In the genomic region with DNA sequence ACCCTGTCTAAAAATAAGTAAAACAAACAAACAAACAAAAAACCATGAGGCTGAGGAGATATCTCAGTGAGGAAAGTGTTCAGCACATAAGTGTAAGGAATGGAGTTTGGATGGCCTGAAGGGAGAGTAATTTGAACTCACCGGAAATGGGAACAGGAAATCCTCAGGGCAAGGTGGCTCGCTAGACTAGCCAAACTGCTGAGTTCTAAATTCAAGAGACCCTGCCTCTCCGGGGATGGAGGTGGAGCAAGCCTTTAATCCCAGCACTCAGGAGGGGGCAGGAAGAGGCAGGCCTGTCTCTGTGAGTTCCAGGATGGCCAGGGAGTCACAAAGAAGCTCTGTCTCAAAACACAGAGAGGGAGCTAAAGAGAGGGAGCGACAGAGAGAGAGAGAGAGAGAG, we compare ENCODE assay signal across 26 mouse cellular contexts. TPM values are rescaled to one million over a fixed set of nuclear protein-coding genes. Genes with fewer than 3 reads are reported as not detected.
DNase-seq lines count a peak whose midpoint lies in the region; ATAC-seq lines count a peak whose summit lies in the region.
"Had no signal": no experiment of that assay in that cellular context is flagged by ENCODE, and none has a peak within 500 bp of the region (broad histone marks: within the 10 kb centered on the region; RNA-seq: fewer than 3 reads in every experiment).

No protein-coding gene starts in this region.

- H3K9ac ChIP-seq in forebrain, embryonic 12.5 days, result 0 out of 2 replicates have a peak overlapping the region, but pooled peaks have one; percentile 13
- H3K9ac ChIP-seq in forebrain, embryonic 13.5 days, result no peak overlapping the region
- no peak overlapping the region for H3K9ac ChIP-seq in midbrain, embryonic 14.5 days (replicated peaks; ENCODE audit: low read length)
- H3K9ac ChIP-seq in embryonic facial prominence, embryonic 13.5 days, result no peak overlapping the region
- H3K9ac ChIP-seq: forebrain, postnatal 0 days; heart, embryonic 12.5 days; hindbrain, embryonic 14.5 days; liver, embryonic 14.5 days; midbrain, embryonic 13.5 days; neural tube, embryonic 13.5 days had no signal

- ATAC-seq in forebrain, embryonic 12.5 days (ENCODE audit: low FRiP score), result no peak
- no peak for ATAC-seq in forebrain, embryonic 13.5 days
- no peak for ATAC-seq in midbrain, embryonic 14.5 days (ENCODE audit: low FRiP score, low TSS enrichment)
- no peak for ATAC-seq in embryonic facial prominence, embryonic 13.5 days (ENCODE audit: insufficient number of reproducible peaks, insufficient read depth, low FRiP score, low TSS enrichment, low read depth)
- ATAC-seq: forebrain, postnatal 0 days; midbrain, embryonic 13.5 days had no signal

- H3K36me3 ChIP-seq in forebrain, embryonic 12.5 days (replicated peaks), result no peaks in the 10 kb centered on the region
- H3K36me3 ChIP-seq in forebrain, embryonic 13.5 days (ENCODE audit: poor library complexity, severe bottlenecking), result no peaks in the 10 kb centered on the region
- H3K36me3 ChIP-seq in midbrain, embryonic 10.5 days, result no peaks in the 10 kb centered on the region
- no peaks in the 10 kb centered on the region for H3K36me3 ChIP-seq in midbrain, embryonic 14.5 days (ENCODE audit: control insufficient read depth, insufficient read depth, low read length)
- no peaks in the 10 kb centered on the region for H3K36me3 ChIP-seq in embryonic facial prominence, embryonic 13.5 days
- H3K36me3 ChIP-seq: heart, embryonic 12.5 days; midbrain, embryonic 13.5 days; neural tube, embryonic 13.5 days had no signal

- no peaks in the 10 kb centered on the region for H3K27me3 ChIP-seq in forebrain, embryonic 12.5 days
- H3K27me3 ChIP-seq in forebrain, embryonic 13.5 days, result no peaks in the 10 kb centered on the region
- no peaks in the 10 kb centered on the region for H3K27me3 ChIP-seq in midbrain, embryonic 10.5 days (ENCODE audit: low read depth, poor library complexity, severe bottlenecking)
- no peaks in the 10 kb centered on the region for H3K27me3 ChIP-seq in midbrain, embryonic 14.5 days (ENCODE audit: control insufficient read depth, insufficient read depth, low read length)
- H3K27me3 ChIP-seq in embryonic facial prominence, embryonic 13.5 days, result no peaks in the 10 kb centered on the region
- H3K27me3 ChIP-seq: heart, embryonic 12.5 days; midbrain, embryonic 13.5 days; neural tube, embryonic 13.5 days had no signal

- H3K9me3 ChIP-seq in forebrain, embryonic 12.5 days, result no peaks in the 10 kb centered on the region
- no peaks in the 10 kb centered on the region for H3K9me3 ChIP-seq in forebrain, embryonic 13.5 days (replicated peaks)
- H3K9me3 ChIP-seq in midbrain, embryonic 10.5 days (replicated peaks), result no peaks in the 10 kb centered on the region
- H3K9me3 ChIP-seq in midbrain, embryonic 14.5 days (ENCODE audit: control insufficient read depth, low read length), result no peaks in the 10 kb centered on the region
- H3K9me3 ChIP-seq in embryonic facial prominence, embryonic 13.5 days, result no peaks in the 10 kb centered on the region
- H3K9me3 ChIP-seq: heart, embryonic 12.5 days; midbrain, embryonic 13.5 days; neural tube, embryonic 13.5 days had no signal

- H3K4me3 ChIP-seq in forebrain, embryonic 12.5 days (replicated peaks), result no peak overlapping the region
- H3K4me3 ChIP-seq in forebrain, embryonic 13.5 days, result no peak overlapping the region
- H3K4me3 ChIP-seq in midbrain, embryonic 10.5 days, result no peak overlapping the region
- no peak overlapping the region for H3K4me3 ChIP-seq in midbrain, embryonic 14.5 days (replicated peaks; ENCODE audit: low read depth, low read length)
- no peak overlapping the region for H3K4me3 ChIP-seq in embryonic facial prominence, embryonic 13.5 days
- H3K4me3 ChIP-seq: erythroblast, embryonic 14.5 days; heart, embryonic 12.5 days; midbrain, embryonic 13.5 days; neural tube, embryonic 13.5 days had no signal

- H3K4me1 ChIP-seq in forebrain, embryonic 12.5 days, result peaks cover 27% of the 10 kb centered on the region
- H3K4me1 ChIP-seq in forebrain, embryonic 13.5 days, result peaks cover 24% of the 10 kb centered on the region
- H3K4me1 ChIP-seq in midbrain, embryonic 10.5 days, result peaks cover 47% of the 10 kb centered on the region
- H3K4me1 ChIP-seq in midbrain, embryonic 14.5 days (ENCODE audit: control insufficient read depth, insufficient read depth, low read length), result peaks cover 6% of the 10 kb centered on the region; the same call in 1 of the 2 replicates
- H3K4me1 ChIP-seq in embryonic facial prominence, embryonic 13.5 days, result peaks cover 21% of the 10 kb centered on the region

- no peak for DNase-seq in midbrain, embryonic 10.5 days (ENCODE audit: low spot score)
- no peak for DNase-seq in midbrain, embryonic 14.5 days
- no peak for DNase-seq in left cerebral cortex, adult 8-10 months (ENCODE audit: low spot score in 2 of 2)
- DNase-seq in layer of hippocampus, postnatal 25 days (ENCODE audit: extremely low spot score in 1 of 2, low spot score in 1 of 2), result no peak
- DNase-seq: adrenal gland, adult 8-10 months; cerebellum, adult 9-11 months; forebrain, postnatal 0 days; heart, postnatal 14 days; kidney, adult 9 months; lung, postnatal 10 days; right cerebral cortex, adult 18-20 months; thymus, postnatal 36 days had no signal

- H3K4me2 ChIP-seq in forebrain, embryonic 12.5 days, result no peak overlapping the region
- H3K4me2 ChIP-seq in forebrain, embryonic 13.5 days, result no peak overlapping the region
- no peak overlapping the region for H3K4me2 ChIP-seq in midbrain, embryonic 14.5 days (ENCODE audit: low read length)
- no peak overlapping the region for H3K4me2 ChIP-seq in embryonic facial prominence, embryonic 13.5 days
- H3K4me2 ChIP-seq: heart, embryonic 12.5 days; hindbrain, embryonic 14.5 days; midbrain, embryonic 13.5 days; neural tube, embryonic 13.5 days had no signal

- WGBS in forebrain, embryonic 12.5 days, result 26% methylated on average over 4 of the region's 4 CpGs
- 23% methylated on average over 4 of the region's 4 CpGs for WGBS in forebrain, embryonic 13.5 days
- WGBS in midbrain, embryonic 10.5 days, result 19% methylated on average over 4 of the region's 4 CpGs
- WGBS in midbrain, embryonic 14.5 days, result 21% methylated on average over 4 of the region's 4 CpGs
- 4% methylated on average over 4 of the region's 4 CpGs for WGBS in embryonic facial prominence, embryonic 13.5 days

- no peak overlapping the region for H3K27ac ChIP-seq in forebrain, embryonic 12.5 days
- H3K27ac ChIP-seq in forebrain, embryonic 13.5 days, result no peak overlapping the region
- peak overlapping the region; percentile 18; the same call in 1 of the 2 replicates for H3K27ac ChIP-seq in midbrain, embryonic 10.5 days (replicated peaks)
- no peak overlapping the region for H3K27ac ChIP-seq in midbrain, embryonic 14.5 days (replicated peaks; ENCODE audit: low read depth, low read length)
- peak overlapping the region; percentile 7; the same call in 1 of the 2 replicates for H3K27ac ChIP-seq in embryonic facial prominence, embryonic 13.5 days
- H3K27ac ChIP-seq: hindbrain, embryonic 14.5 days; liver, embryonic 14.5 days; midbrain, embryonic 13.5 days; neural tube, embryonic 13.5 days had no signal

RNA-seq across cellular contexts. Expression of gene Gpr142, which starts 11.6 kb away (rescaled TPM):
- not detected in 2 replicates for polyA plus RNA-seq in forebrain, embryonic 12.5 days (2016; fragmentation: Nextera tagmentation; extraction: Ambion mirVana)
- polyA plus RNA-seq in forebrain, embryonic 13.5 days (2015; fragmentation: Nextera tagmentation; extraction: Ambion mirVana), result not detected in 2 replicates
- polyA plus RNA-seq in midbrain, embryonic 10.5 days (2016; fragmentation: Nextera tagmentation; extraction: Ambion mirVana), result 0.27 and 0.36 TPM in 2 replicates
- polyA plus RNA-seq in midbrain, embryonic 14.5 days (2014; fragmentation: Nextera tagmentation; extraction: Ambion mirVana), result not detected in 2 replicates
- not detected in 2 replicates for polyA plus RNA-seq in embryonic facial prominence, embryonic 13.5 days (2015; fragmentation: Nextera tagmentation; extraction: Ambion mirVana)
- total RNA-seq in left cerebral cortex, adult 8-10 months (2022), result not detected
- total RNA-seq in layer of hippocampus, postnatal 25 days (2021), result not detected
- total RNA-seq: adrenal gland, adult 8-10 months; forebrain, postnatal 0 days; heart, postnatal 14 days; left cerebral cortex, postnatal 36 days; megakaryocyte progenitor cell, adult 5-6 weeks had no signal
- polyA plus RNA-seq: cortical plate, adult 2 months; erythroblast, embryonic 14.5 days; forebrain, postnatal 0 days; heart, embryonic 12.5 days; hindbrain, embryonic 14.5 days; intestine, embryonic 14.5 days; large intestine, adult 2 months; liver, embryonic 14.5 days; midbrain, embryonic 13.5 days; neural tube, embryonic 13.5 days had no signal

RNA-seq across cellular contexts. Expression of gene Btbd17, which starts 14.6 kb away (rescaled TPM):
- polyA plus RNA-seq in forebrain, embryonic 12.5 days (2016; fragmentation: Nextera tagmentation; extraction: Ambion mirVana), result 41.6 and 44.8 TPM in 2 replicates
- polyA plus RNA-seq in forebrain, embryonic 13.5 days (2015; fragmentation: Nextera tagmentation; extraction: Ambion mirVana), result 25.8 and 27.1 TPM in 2 replicates
- polyA plus RNA-seq in midbrain, embryonic 10.5 days (2016; fragmentation: Nextera tagmentation; extraction: Ambion mirVana), result 57.3 and 69.1 TPM in 2 replicates
- 18.6 and 21.6 TPM in 2 replicates for polyA plus RNA-seq in midbrain, embryonic 14.5 days (2014; fragmentation: Nextera tagmentation; extraction: Ambion mirVana)
- polyA plus RNA-seq in embryonic facial prominence, embryonic 13.5 days (2015; fragmentation: Nextera tagmentation; extraction: Ambion mirVana), result 1.1 and 1.6 TPM in 2 replicates
- total RNA-seq in left cerebral cortex, adult 8-10 months (2022), result 10 to 100 TPM; 21.5 to 28.4 (median 23.1) TPM
- total RNA-seq in layer of hippocampus, postnatal 25 days (2021), result 10 to 100 TPM; 27.8 to 30.9 TPM
- total RNA-seq: adrenal gland, adult 8-10 months; megakaryocyte progenitor cell, adult 5-6 weeks had no signal
- polyA plus RNA-seq: erythroblast, embryonic 14.5 days; liver, embryonic 14.5 days had no signal

RNA-seq across cellular contexts. Expression of gene Gprc5c, which starts 40.6 kb away (rescaled TPM):
- polyA plus RNA-seq in forebrain, embryonic 12.5 days (2016; fragmentation: Nextera tagmentation; extraction: Ambion mirVana), result 8.4 and 10.8 TPM in 2 replicates
- polyA plus RNA-seq in forebrain, embryonic 13.5 days (2015; fragmentation: Nextera tagmentation; extraction: Ambion mirVana), result 4.6 and 5.0 TPM in 2 replicates
- polyA plus RNA-seq in midbrain, embryonic 10.5 days (2016; fragmentation: Nextera tagmentation; extraction: Ambion mirVana), result 19.0 TPM in 2 replicates
- polyA plus RNA-seq in midbrain, embryonic 14.5 days (2014; fragmentation: Nextera tagmentation; extraction: Ambion mirVana), result 2.1 and 7.0 TPM in 2 replicates
- 44.4 and 44.8 TPM in 2 replicates for polyA plus RNA-seq in embryonic facial prominence, embryonic 13.5 days (2015; fragmentation: Nextera tagmentation; extraction: Ambion mirVana)
- 1 to 10 TPM; 4.6 to 5.6 (median 5.4) TPM for total RNA-seq in left cerebral cortex, adult 8-10 months (2022)
- total RNA-seq in layer of hippocampus, postnatal 25 days (2021), result 1 to 10 TPM; 2.8 to 4.5 TPM

RNA-seq across cellular contexts. Expression of gene Kif19a, which starts 45.2 kb away (rescaled TPM):
- polyA plus RNA-seq in forebrain, embryonic 12.5 days (2016; fragmentation: Nextera tagmentation; extraction: Ambion mirVana), result 0.80 and 1.4 TPM in 2 replicates
- 0.36 and 1.3 TPM in 2 replicates for polyA plus RNA-seq in forebrain, embryonic 13.5 days (2015; fragmentation: Nextera tagmentation; extraction: Ambion mirVana)
- polyA plus RNA-seq in midbrain, embryonic 10.5 days (2016; fragmentation: Nextera tagmentation; extraction: Ambion mirVana), result 1.1 and 1.7 TPM in 2 replicates
- polyA plus RNA-seq in midbrain, embryonic 14.5 days (2014; fragmentation: Nextera tagmentation; extraction: Ambion mirVana), result 0.88 and 0.96 TPM in 2 replicates
- 0.69 and 2.2 TPM in 2 replicates for polyA plus RNA-seq in embryonic facial prominence, embryonic 13.5 days (2015; fragmentation: Nextera tagmentation; extraction: Ambion mirVana)
- 1 to 10 TPM; 2.4 to 3.4 (median 3.1) TPM for total RNA-seq in left cerebral cortex, adult 8-10 months (2022)
- total RNA-seq in layer of hippocampus, postnatal 25 days (2021), result 10 to 100 TPM in 1 of 2 experiments, 1 to 10 TPM in 1; 6.6 to 11.5 TPM
- total RNA-seq: megakaryocyte progenitor cell, adult 5-6 weeks had no signal
- polyA plus RNA-seq: erythroblast, embryonic 14.5 days had no signal

Comparison
In these comparisons a context has a peak if more than half of its experiments do, and no peak if none do; other contexts are left out.
1. H3K27ac ChIP-seq: peak in midbrain, embryonic 10.5 days (single experiment) and embryonic facial prominence, embryonic 13.5 days (single experiment); none in forebrain, embryonic 12.5 days (single experiment), forebrain, embryonic 13.5 days (single experiment) and midbrain, embryonic 14.5 days (single experiment).